Mouse (Mus musculus): ENCODE results near the gene Ggt1. TPM values are rescaled to one million over a fixed set of nuclear protein-coding genes. Genes with fewer than 3 reads are reported as not detected.
"Not testable (repeated sequence)": the region's sequence is repeated elsewhere in the genome, so short reads cannot be mapped to it uniquely, and the experiment has no call there.

Gene Ggt1
- total and polyA plus RNA-seq, 2 experiments = 0.20 to 0.92 TPM

DNA sequence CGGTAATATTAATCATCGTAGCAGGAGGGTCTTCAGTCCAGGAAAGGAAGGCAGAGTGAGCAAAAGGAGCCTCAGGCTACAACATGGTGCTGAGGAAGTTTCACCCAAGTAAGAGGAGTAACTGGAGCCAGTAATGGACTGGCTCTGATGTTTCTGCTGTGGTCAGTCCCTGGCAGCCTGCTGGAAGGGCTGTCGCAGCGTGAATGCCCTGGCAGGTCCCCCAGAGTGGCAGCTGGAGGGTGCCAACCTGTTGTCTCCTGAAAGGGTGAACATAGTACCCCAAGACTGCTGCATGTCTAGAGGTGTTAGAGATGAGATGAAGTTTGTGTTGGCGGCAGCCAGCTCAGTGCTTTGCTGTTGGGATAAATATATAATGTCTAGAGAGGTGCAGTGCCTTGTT is 40.8 kb upstream of the Ggt1 start:
- TF ChIP-seq CTCF (IDR thresholded peaks at IDR 0.05; ENCODE audit: low read depth, low read length) = no peak
- no peak for TF ChIP-seq POLR2A (IDR thresholded peaks at IDR 0.05; ENCODE audit: extremely low read depth, insufficient read depth, low read length)
- Histone ChIP-seq H3K9ac (ENCODE audit: low read depth, low read length) (no peak overlapping the region), H3K4me1 (ENCODE audit: control insufficient read depth, insufficient read depth, low read length) (peaks cover 21% of the 10 kb centered on the region), H3K4me3 (ENCODE audit: insufficient read depth, low read depth, low read length) (no peak overlapping the region), H3K27ac (replicated peaks; ENCODE audit: insufficient read depth, low read depth, low read length) (no peak overlapping the region), H3K36me3 (ENCODE audit: control insufficient read depth, insufficient read depth, low read length) (peaks cover 22% of the 10 kb centered on the region), H3K27me3 (ENCODE audit: control insufficient read depth, insufficient read depth, low read length) (no peaks in the 10 kb centered on the region), H3K79me2 (ENCODE audit: control insufficient read depth, insufficient read depth, low read length) (peaks cover 44% of the 10 kb centered on the region; the same call in 1 of the 2 replicates)
- no peak for DNase-seq (ENCODE audit: extremely low read depth, low read depth, low spot score)
- 92% methylated on average over 5 of the region's 5 CpGs for whole genome bisulfite sequencing

DNA sequence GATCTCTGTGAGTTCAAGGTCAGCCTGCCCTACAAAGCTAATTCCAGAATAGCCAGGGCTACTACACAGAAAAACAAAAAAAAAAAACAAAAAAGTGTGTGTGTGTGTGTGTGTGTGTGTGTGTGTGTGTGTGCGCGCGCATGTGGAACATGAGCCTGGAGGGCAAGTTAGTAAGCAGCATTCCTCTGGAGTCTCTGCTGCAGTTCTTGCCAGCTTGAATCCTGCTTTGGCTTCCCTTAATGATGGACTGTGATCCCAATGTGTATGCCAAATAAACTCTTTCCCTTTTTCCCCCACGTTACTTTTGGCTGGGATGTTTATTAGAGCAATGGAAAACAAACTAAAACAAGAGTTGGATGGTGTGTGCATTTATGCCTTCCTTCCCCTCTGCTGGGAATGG is 39.8 kb upstream of the Ggt1 start:
- WGBS = 26% methylated on average over 4 of the region's 4 CpGs
- Histone ChIP-seq H3K79me2 (ENCODE audit: control insufficient read depth, insufficient read depth, low read length) (peaks cover 43% of the 10 kb centered on the region), H3K4me3 (ENCODE audit: insufficient read depth, low read depth, low read length) (no peak overlapping the region), H3K9ac (ENCODE audit: low read depth, low read length) (no peak overlapping the region), H3K4me1 (ENCODE audit: control insufficient read depth, insufficient read depth, low read length) (peaks cover 17% of the 10 kb centered on the region), H3K27ac (replicated peaks; ENCODE audit: insufficient read depth, low read depth, low read length) (peak overlapping the region; percentile 74), H3K36me3 (ENCODE audit: control insufficient read depth, insufficient read depth, low read length) (peaks cover 22% of the 10 kb centered on the region), H3K27me3 (ENCODE audit: control insufficient read depth, insufficient read depth, low read length) (no peaks in the 10 kb centered on the region)
- TF ChIP-seq CTCF (IDR thresholded peaks at IDR 0.05; ENCODE audit: low read depth, low read length) (no peak), POLR2A (IDR thresholded peaks at IDR 0.05; ENCODE audit: extremely low read depth, insufficient read depth, low read length) (no peak)
- peak; percentile 97 for DNase-seq (ENCODE audit: extremely low read depth, low read depth, low spot score)

DNA sequence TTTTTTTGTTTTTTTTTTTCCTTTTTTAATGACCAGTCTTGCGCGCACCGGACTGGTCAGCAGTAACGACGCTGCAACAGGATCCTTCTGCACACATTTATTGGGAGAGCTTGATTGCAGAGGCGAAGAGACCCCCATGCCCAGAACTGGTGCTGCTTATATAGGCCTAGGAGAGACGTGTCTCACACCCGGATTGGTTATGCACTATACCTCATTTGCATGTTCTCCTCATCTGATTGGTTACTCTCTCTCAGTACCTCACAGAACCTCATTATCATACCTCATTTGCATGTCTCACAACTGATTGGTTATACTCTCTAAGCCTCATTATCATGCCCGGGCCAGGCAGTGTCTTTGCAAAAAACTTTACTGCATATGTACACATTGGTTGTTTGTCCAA is 36.0 kb upstream of the Ggt1 start:
- H3K4me3 ChIP-seq (ENCODE audit: insufficient read depth, low read depth, low read length); H3K27ac ChIP-seq (replicated peaks; ENCODE audit: insufficient read depth, low read depth, low read length); H3K27me3 ChIP-seq (ENCODE audit: control insufficient read depth, insufficient read depth, low read length); DNase-seq (ENCODE audit: extremely low read depth, low read depth, low spot score); H3K9ac ChIP-seq (ENCODE audit: low read depth, low read length): not testable (repeated sequence)
- H3K4me1 ChIP-seq (ENCODE audit: control insufficient read depth, insufficient read depth, low read length) = peaks cover 11% of the 10 kb centered on the region
- peaks cover 26% of the 10 kb centered on the region for H3K79me2 ChIP-seq (ENCODE audit: control insufficient read depth, insufficient read depth, low read length)
- H3K36me3 ChIP-seq (ENCODE audit: control insufficient read depth, insufficient read depth, low read length) = peaks cover 14% of the 10 kb centered on the region
- WGBS = 93% methylated on average over 9 of the region's 9 CpGs

DNA sequence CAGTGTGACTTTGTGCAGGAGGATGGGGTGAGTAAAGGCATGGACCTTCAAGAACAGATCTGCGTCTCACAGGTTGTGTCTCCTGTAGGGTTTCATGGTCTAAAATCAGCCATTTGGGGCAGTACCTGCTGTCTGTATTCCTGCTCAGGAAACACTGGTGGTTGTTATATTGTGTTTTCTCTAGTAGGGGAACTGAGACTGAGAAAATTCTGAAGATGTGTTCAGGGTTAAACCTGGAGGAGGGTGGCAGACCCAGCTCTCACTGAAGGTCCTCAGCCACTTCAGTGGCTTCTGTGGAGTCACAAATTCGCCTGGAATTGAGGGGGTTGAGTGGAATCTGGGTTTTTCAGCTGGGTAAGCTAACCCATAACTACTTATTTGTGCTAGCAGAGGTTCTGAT is 31.1 kb upstream of the Ggt1 start:
- no peak overlapping the region for H3K27ac ChIP-seq (replicated peaks; ENCODE audit: insufficient read depth, low read depth, low read length)
- H3K27me3 ChIP-seq (ENCODE audit: control insufficient read depth, insufficient read depth, low read length) = no peaks in the 10 kb centered on the region
- H3K4me1 ChIP-seq (ENCODE audit: control insufficient read depth, insufficient read depth, low read length) = peaks cover 5% of the 10 kb centered on the region; the same call in 1 of the 2 replicates
- TF ChIP-seq CTCF (IDR thresholded peaks at IDR 0.05; ENCODE audit: low read depth, low read length) = no peak
- no peak for TF ChIP-seq POLR2A (IDR thresholded peaks at IDR 0.05; ENCODE audit: extremely low read depth, insufficient read depth, low read length)
- no peak overlapping the region for H3K9ac ChIP-seq (ENCODE audit: low read depth, low read length)
- WGBS = 92% methylated on average over 2 of the region's 2 CpGs
- peaks cover 9% of the 10 kb centered on the region for H3K79me2 ChIP-seq (ENCODE audit: control insufficient read depth, insufficient read depth, low read length)
- H3K4me3 ChIP-seq (ENCODE audit: insufficient read depth, low read depth, low read length) = no peak overlapping the region
- peaks cover 21% of the 10 kb centered on the region for H3K36me3 ChIP-seq (ENCODE audit: control insufficient read depth, insufficient read depth, low read length)
- no peak for DNase-seq (ENCODE audit: extremely low read depth, low read depth, low spot score)

DNA sequence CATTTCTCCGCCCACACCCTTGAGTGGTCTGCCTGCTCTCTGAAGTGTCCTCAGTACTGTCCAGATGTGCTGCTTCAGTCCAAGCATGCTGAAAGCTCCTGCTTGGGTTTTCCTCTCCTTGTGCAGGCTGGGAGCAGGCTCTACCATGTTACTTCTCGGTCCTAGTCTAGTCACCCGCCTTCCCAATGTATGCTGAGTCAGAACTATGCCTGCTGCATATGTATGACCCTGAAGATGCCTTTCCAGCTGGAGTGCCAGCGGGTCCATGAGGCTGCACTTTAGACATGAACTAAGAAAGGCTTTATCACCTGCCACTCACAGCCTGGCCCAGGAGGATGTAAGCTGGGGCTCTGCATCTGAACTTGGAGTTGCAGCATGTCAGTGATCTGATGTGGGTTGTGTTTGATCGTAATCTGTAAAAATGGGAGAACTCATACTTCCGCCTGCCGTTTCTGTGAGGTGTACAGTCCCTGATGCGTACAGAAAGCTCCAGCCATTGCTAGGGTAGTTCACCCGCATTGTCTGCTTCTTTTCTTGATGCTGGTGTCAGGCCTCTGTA is 29.8 kb upstream of the Ggt1 start:
- TF ChIP-seq POLR2A (IDR thresholded peaks at IDR 0.05; ENCODE audit: extremely low read depth, insufficient read depth, low read length) (no peak), CTCF (IDR thresholded peaks at IDR 0.05; ENCODE audit: low read depth, low read length) (no peak)
- WGBS = 95% methylated on average over 9 of the region's 9 CpGs
- H3K4me1 ChIP-seq (ENCODE audit: control insufficient read depth, insufficient read depth, low read length) = peaks cover 6% of the 10 kb centered on the region
- H3K27ac ChIP-seq (replicated peaks; ENCODE audit: insufficient read depth, low read depth, low read length) = no peak overlapping the region
- H3K36me3 ChIP-seq (ENCODE audit: control insufficient read depth, insufficient read depth, low read length) = peaks cover 25% of the 10 kb centered on the region
- no peak overlapping the region for H3K4me3 ChIP-seq (ENCODE audit: insufficient read depth, low read depth, low read length)
- peaks cover 4% of the 10 kb centered on the region; the same call in 1 of the 2 replicates for H3K79me2 ChIP-seq (ENCODE audit: control insufficient read depth, insufficient read depth, low read length)
- no peak overlapping the region for H3K9ac ChIP-seq (ENCODE audit: low read depth, low read length)
- DNase-seq (ENCODE audit: extremely low read depth, low read depth, low spot score) = no peak
- H3K27me3 ChIP-seq (ENCODE audit: control insufficient read depth, insufficient read depth, low read length) = no peaks in the 10 kb centered on the region

DNA sequence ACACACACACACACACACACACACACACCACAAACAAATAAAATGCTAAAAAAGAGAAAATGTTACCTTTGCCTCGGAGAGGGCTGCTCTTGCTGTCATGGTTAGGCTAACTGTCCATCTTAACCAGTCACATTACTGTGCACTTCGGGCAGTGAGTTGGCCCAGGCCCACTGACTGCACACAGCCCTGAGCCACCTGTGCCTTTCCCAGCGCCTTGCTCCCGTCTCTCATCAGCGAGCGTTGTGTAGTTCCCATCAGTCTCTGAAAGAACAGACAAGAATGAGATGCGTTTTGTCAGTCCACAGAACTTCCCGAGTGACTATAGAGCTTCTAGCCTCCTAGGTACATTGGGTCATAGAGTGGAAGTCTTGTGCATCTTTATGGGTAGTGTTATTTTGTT is 27.2 kb upstream of the Ggt1 start:
- TF ChIP-seq CTCF (IDR thresholded peaks at IDR 0.05; ENCODE audit: low read depth, low read length) (no peak), POLR2A (IDR thresholded peaks at IDR 0.05; ENCODE audit: extremely low read depth, insufficient read depth, low read length) (no peak)
- 94% methylated on average over 8 of the region's 8 CpGs for WGBS
- H3K27ac ChIP-seq (replicated peaks; ENCODE audit: insufficient read depth, low read depth, low read length) = no peak overlapping the region
- H3K36me3 ChIP-seq (ENCODE audit: control insufficient read depth, insufficient read depth, low read length) = peaks cover 23% of the 10 kb centered on the region
- no peak overlapping the region for H3K9ac ChIP-seq (ENCODE audit: low read depth, low read length)
- no peak overlapping the region for H3K4me3 ChIP-seq (ENCODE audit: insufficient read depth, low read depth, low read length)
- no peaks in the 10 kb centered on the region for H3K27me3 ChIP-seq (ENCODE audit: control insufficient read depth, insufficient read depth, low read length)
- peaks cover 6% of the 10 kb centered on the region for H3K4me1 ChIP-seq (ENCODE audit: control insufficient read depth, insufficient read depth, low read length)
- no peaks in the 10 kb centered on the region; the same call in 1 of the 2 replicates for H3K79me2 ChIP-seq (ENCODE audit: control insufficient read depth, insufficient read depth, low read length)
- no peak for DNase-seq (ENCODE audit: extremely low read depth, low read depth, low spot score)
